Mouse (Mus musculus) brain, embryonic 14.5 days (tissue): Measurements from ENCODE around the gene Cacna2d1.

Experiments
- CTCF ChIP-seq: fragments of 200-500 bp; IDR thresholded peaks from 2 replicates; pipeline ENCODE4 v1.5.1; 2012; ENCODE audit warnings: inconsistent platforms, mild to moderate bottlenecking, moderate library complexity, borderline replicate concordance; ENCODE audit not compliant: insufficient read depth, insufficient read length; ENCODE audit errors: extremely low read depth
- POLR2A ChIP-seq: fragments of 200-500 bp; IDR thresholded peaks from 2 replicates; pipeline ENCODE4 v1.6.1; 2012; ENCODE audit warnings: mild to moderate bottlenecking, inconsistent platforms, borderline replicate concordance; ENCODE audit not compliant: poor library complexity, insufficient read depth, insufficient read length, severe bottlenecking; ENCODE audit errors: extremely low read depth

- TF ChIP-seq CTCF (no peak), POLR2A (no peak)
Measured at GRCm38 (mm10) chr5:15997190-15997589, 62.7 kb downstream of the Cacna2d1 start.
